Mouse (Mus musculus) gastrocnemius, adult 2 months (tissue): ENCODE measurements around the gene Mob4. TPM values are rescaled to one million over a fixed set of nuclear protein-coding genes. Genes with fewer than 3 reads are reported as not detected.

Experiments
- DNase-seq: peaks from one replicate; pipeline ENCODE4 v3.0.0; 2022
- H3K27ac ChIP-seq: fragments of 200-600 bp; 2 replicates; pipeline ENCODE4 v1.8.1; 2022; ENCODE audit warnings: mild to moderate bottlenecking
- H3K4me3 ChIP-seq: fragments of 200-600 bp; 2 replicates; pipeline ENCODE4 v1.8.1; 2022; ENCODE audit warnings: mild to moderate bottlenecking, moderate library complexity
- CTCF ChIP-seq: fragments of 200-600 bp; IDR thresholded peaks from 2 replicates; pipeline ENCODE4 v1.8.1; 2022; ENCODE audit warnings: antibody characterized with exemption, mild to moderate bottlenecking, moderate library complexity
- intact Hi-C: fragments of 180-260 bp; cut with DNase I; formaldehyde crosslinking; loops from one replicate; pipeline ENCODE4 v1.15.1; 2025
- total RNA-seq, 2 experiments: library from RNA; stranded (reverse); gene quantifications; 2 replicates each; pipeline ENCODE4 v1.2.3; 2021

Mob4 gene
- total RNA-seq, 2 experiments from 2014 or later, result 34.2 to 41.9 TPM

GRCm38 (mm10) chr1:55195021-55195420 lies 64.0 kb downstream of the Mob4 start:
- no peak overlapping the region for H3K27ac ChIP-seq
- H3K4me3 ChIP-seq, result no peak overlapping the region
- intact Hi-C loops, result no loop called here
- TF ChIP-seq CTCF, result no peak
- DNase-seq, result no peak

DNA sequence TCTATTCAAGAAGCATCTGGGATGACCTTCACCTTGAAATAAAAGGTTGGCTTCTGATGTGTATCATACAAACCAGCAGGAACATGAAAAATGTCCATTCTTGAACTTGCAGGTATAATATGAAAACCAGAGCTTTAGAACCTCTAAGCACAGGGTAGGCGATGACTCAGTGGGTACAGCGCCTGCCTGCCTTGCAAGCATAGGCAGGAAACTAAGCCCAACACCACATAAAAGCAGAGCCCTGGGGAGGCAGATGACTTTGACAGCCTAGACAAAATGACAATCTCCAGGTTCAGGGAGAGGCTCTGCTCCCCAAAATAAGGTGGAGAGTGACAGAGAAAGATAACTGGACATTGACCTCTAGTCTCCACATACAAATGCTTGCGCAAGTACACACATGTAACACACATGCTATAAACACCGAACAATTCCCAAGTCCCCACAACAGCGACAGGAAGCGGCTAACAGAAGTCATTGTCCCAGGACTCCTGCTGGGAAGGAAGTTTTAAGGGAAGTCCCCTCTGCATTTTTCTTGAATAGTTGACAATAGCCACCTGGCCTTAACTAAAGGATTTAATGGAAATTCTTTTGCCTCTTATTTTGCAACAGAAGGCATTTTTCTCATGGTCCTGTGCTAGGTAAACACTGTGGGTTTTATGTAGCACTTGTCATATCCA lies 65.4 kb downstream of the Mob4 start:
- Histone ChIP-seq H3K4me3 (no peak overlapping the region), H3K27ac (peak overlapping the region; percentile 12; the same call in 1 of the 2 replicates)
- no peak for TF ChIP-seq CTCF
- no peak for DNase-seq
- intact Hi-C loops, result no loop called here

DNA sequence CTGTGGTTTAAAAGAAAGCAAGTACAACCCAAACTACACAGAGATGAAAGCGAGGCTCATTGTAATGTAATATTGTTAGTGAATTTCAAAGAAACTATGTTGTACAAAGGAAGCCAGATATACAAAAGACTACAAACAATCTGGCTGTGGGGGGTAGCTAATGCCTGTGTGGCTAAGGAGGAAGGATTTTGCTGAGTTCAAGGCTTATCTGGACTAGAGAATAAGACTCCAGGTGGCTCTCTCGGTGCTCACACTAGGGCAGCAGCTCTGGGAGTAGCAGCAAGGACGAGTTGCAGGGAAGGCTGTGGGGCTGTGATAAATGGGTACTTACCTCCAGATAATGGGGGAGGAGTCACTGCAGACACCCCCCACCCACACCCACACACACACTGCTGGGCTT lies 67.7 kb downstream of the Mob4 start:
- H3K27ac ChIP-seq, result no peak overlapping the region
- no peak for TF ChIP-seq CTCF
- intact Hi-C loops, result no loop called here
- H3K4me3 ChIP-seq, result no peak overlapping the region
- DNase-seq, result no peak

GRCm38 (mm10) chr1:55201850-55202752 lies 71.1 kb downstream of the Mob4 start:
- Histone ChIP-seq H3K4me3 (peak overlapping the region; percentile 68), H3K27ac (peak overlapping the region; percentile 80)
- TF ChIP-seq CTCF, result no peak
- intact Hi-C loops, result no loop called here
- peak; percentile 64 for DNase-seq

Other genes starting within 250 kb of the Mob4 start
- gene Ankrd44, start 204.8 kb upstream of the Mob4 start, total RNA-seq, result 1 to 10 TPM; 7.5 to 9.6 TPM
- gene Sf3b1, start 103.8 kb upstream of the Mob4 start, total RNA-seq, result 10 to 100 TPM; 53.6 to 56.3 TPM
- 10 to 100 TPM; 13.7 to 17.0 TPM for gene Coq10b, start 78.5 kb upstream of the Mob4 start, total RNA-seq
- gene Hspe1, start 43.1 kb upstream of the Mob4 start, total RNA-seq, result 100 to 1,000 TPM in 1 of 2 experiments, 10 to 100 TPM in 1; 77.1 to 120 TPM
- gene Hspd1, start 43.0 kb upstream of the Mob4 start, total RNA-seq, result 100 to 1,000 TPM; 156 to 249 TPM
- 1 to 10 TPM; 3.3 to 4.9 TPM for gene Rftn2, start 95.6 kb downstream of the Mob4 start, total RNA-seq
- 1 to 10 TPM; 2.8 to 3.6 TPM for gene Mars2, start 105.9 kb downstream of the Mob4 start, total RNA-seq
- not detected for gene Boll, start 232.2 kb downstream of the Mob4 start, total RNA-seq